Mouse (Mus musculus): Measurements from ENCODE around the gene Plekho1. TPM values are rescaled to one million over a fixed set of nuclear protein-coding genes. Genes with fewer than 3 reads are reported as not detected.
A peak's percentile ranks its signal among the peaks of the same experiment; 100 is the strongest.

Gene Plekho1
- polyA plus RNA-seq, 1 experiment from 2014 or later = 32.8 TPM

GRCm38 (mm10) chr3:95942749-95943148, 53.1 kb downstream of the Plekho1 start:
- no peaks in the 10 kb centered on the region for H3K9me3 ChIP-seq (ENCODE audit: low read length)
- H3K4me1 ChIP-seq (ENCODE audit: insufficient read depth, low read length) = no peaks in the 10 kb centered on the region; the same call in 1 of the 2 replicates
- H3K4me2 ChIP-seq (replicated peaks; ENCODE audit: low read depth, low read length) = no peak overlapping the region
- peak overlapping the region; percentile 2; the same call in 1 of the 2 replicates for H3K27ac ChIP-seq (ENCODE audit: low read length)
- peak; percentile 91 for ATAC-seq (ENCODE audit: low FRiP score, low TSS enrichment)
- peaks cover 65% of the 10 kb centered on the region for H3K36me3 ChIP-seq (ENCODE audit: insufficient read depth, low read length)
- WGBS = 78% methylated on average over 6 of the region's 6 CpGs
- H3K4me3 ChIP-seq (ENCODE audit: low read length) = no peak overlapping the region
- H3K27me3 ChIP-seq (ENCODE audit: insufficient read depth, low read length) = no peaks in the 10 kb centered on the region
- H3K9ac ChIP-seq (replicated peaks; ENCODE audit: low read length) = no peak overlapping the region

DNA sequence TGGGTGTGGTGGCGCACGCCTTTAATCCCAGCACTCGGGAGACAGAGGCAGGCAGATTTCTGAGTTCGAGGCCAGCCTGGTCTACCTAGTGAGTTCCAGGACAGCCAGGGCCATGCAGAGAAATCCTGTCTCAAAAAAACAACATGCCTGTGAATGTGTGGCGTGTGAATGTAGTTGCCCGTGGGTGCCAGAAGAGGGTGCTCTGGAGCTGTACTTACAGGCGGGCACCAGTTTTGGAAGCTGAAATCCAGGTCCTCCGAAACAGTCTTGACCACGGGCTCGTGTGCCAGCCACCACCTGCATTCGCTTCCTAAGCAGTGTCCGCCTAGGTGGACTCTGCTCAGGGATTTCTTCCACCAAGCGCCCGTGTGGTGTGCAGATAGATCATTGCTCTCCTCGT, 57.0 kb downstream of the Plekho1 start:
- no peaks in the 10 kb centered on the region; the same call in 1 of the 2 replicates for H3K4me1 ChIP-seq (ENCODE audit: insufficient read depth, low read length)
- H3K4me3 ChIP-seq (ENCODE audit: low read length) = no peak overlapping the region
- WGBS = 96% methylated on average over 15 of the region's 15 CpGs
- no peak overlapping the region for H3K27ac ChIP-seq (ENCODE audit: low read length)
- H3K9ac ChIP-seq (replicated peaks; ENCODE audit: low read length) = no peak overlapping the region
- no peak for ATAC-seq (ENCODE audit: low FRiP score, low TSS enrichment)
- no peak overlapping the region for H3K4me2 ChIP-seq (replicated peaks; ENCODE audit: low read depth, low read length)
- H3K27me3 ChIP-seq (ENCODE audit: insufficient read depth, low read length) = no peaks in the 10 kb centered on the region
- H3K9me3 ChIP-seq (ENCODE audit: low read length) = no peaks in the 10 kb centered on the region
- peaks cover 76% of the 10 kb centered on the region for H3K36me3 ChIP-seq (ENCODE audit: insufficient read depth, low read length)

Other genes starting within 250 kb of the Plekho1 start
- gene Tars2, start 235.8 kb downstream of the Plekho1 start, polyA plus RNA-seq (2015; fragmentation: Nextera tagmentation; extraction: Ambion mirVana) = 53.2 and 55.9 TPM in 2 replicates
- 19.9 and 22.7 TPM in 2 replicates for gene Rprd2, start 177.1 kb downstream of the Plekho1 start, polyA plus RNA-seq (2015; fragmentation: Nextera tagmentation; extraction: Ambion mirVana)
- 56.3 and 57.0 TPM in 2 replicates for gene Prpf3, start 140.1 kb downstream of the Plekho1 start, polyA plus RNA-seq (2015; fragmentation: Nextera tagmentation; extraction: Ambion mirVana)
- gene Mrps21, start 124.5 kb downstream of the Plekho1 start, polyA plus RNA-seq (2015; fragmentation: Nextera tagmentation; extraction: Ambion mirVana) = 355 and 371 TPM in 2 replicates
- 5.8 and 6.0 TPM in 2 replicates for gene Ciart, start 113.8 kb downstream of the Plekho1 start, polyA plus RNA-seq (2015; fragmentation: Nextera tagmentation; extraction: Ambion mirVana)
- 38.8 and 45.7 TPM in 2 replicates for gene BC028528, start 104.0 kb downstream of the Plekho1 start, polyA plus RNA-seq (2015; fragmentation: Nextera tagmentation; extraction: Ambion mirVana)
- 41.3 and 44.1 TPM in 2 replicates for gene Aph1a, start 102.0 kb downstream of the Plekho1 start, polyA plus RNA-seq (2015; fragmentation: Nextera tagmentation; extraction: Ambion mirVana)
- gene Car14, start 91.3 kb downstream of the Plekho1 start, polyA plus RNA-seq (2015; fragmentation: Nextera tagmentation; extraction: Ambion mirVana) = 21.0 and 22.5 TPM in 2 replicates
- 206 and 252 TPM in 2 replicates for gene Anp32e, start 66.8 kb downstream of the Plekho1 start, polyA plus RNA-seq (2015; fragmentation: Nextera tagmentation; extraction: Ambion mirVana)
- 34.9 and 37.0 TPM in 2 replicates for gene Vps45, start 62.5 kb upstream of the Plekho1 start, polyA plus RNA-seq (2015; fragmentation: Nextera tagmentation; extraction: Ambion mirVana)
- 14.9 and 18.1 TPM in 2 replicates for gene Otud7b, start 108.5 kb upstream of the Plekho1 start, polyA plus RNA-seq (2015; fragmentation: Nextera tagmentation; extraction: Ambion mirVana)
- 26.3 and 30.8 TPM in 2 replicates for gene Mtmr11, start 166.0 kb upstream of the Plekho1 start, polyA plus RNA-seq (2015; fragmentation: Nextera tagmentation; extraction: Ambion mirVana)
- 186 and 199 TPM in 2 replicates for gene Sf3b4, start 176.3 kb upstream of the Plekho1 start, polyA plus RNA-seq (2015; fragmentation: Nextera tagmentation; extraction: Ambion mirVana)
- 5.1 TPM in 2 replicates for gene Sv2a, start 185.2 kb upstream of the Plekho1 start, polyA plus RNA-seq (2015; fragmentation: Nextera tagmentation; extraction: Ambion mirVana)
- gene Bola1, start 223.7 kb upstream of the Plekho1 start, polyA plus RNA-seq (2015; fragmentation: Nextera tagmentation; extraction: Ambion mirVana) = 50.1 and 51.3 TPM in 2 replicates
- 0.87 TPM in 1 of 2 replicates, not detected in the other for gene Hist2h2ab, start 223.9 kb upstream of the Plekho1 start, polyA plus RNA-seq (2015; fragmentation: Nextera tagmentation; extraction: Ambion mirVana)
- 7.0 and 7.5 TPM in 2 replicates for gene Hist2h2ac, start 224.9 kb upstream of the Plekho1 start, polyA plus RNA-seq (2015; fragmentation: Nextera tagmentation; extraction: Ambion mirVana)
- 11.1 and 16.9 TPM in 2 replicates for gene Hist2h2be, start 225.1 kb upstream of the Plekho1 start, polyA plus RNA-seq (2015; fragmentation: Nextera tagmentation; extraction: Ambion mirVana)
- gene Hist2h3c2, start 243.1 kb upstream of the Plekho1 start, polyA plus RNA-seq (2015; fragmentation: Nextera tagmentation; extraction: Ambion mirVana) = 3.1 and 3.7 TPM in 2 replicates
- 46.3 and 49.3 TPM in 2 replicates for gene Hist2h2aa2, start 244.3 kb upstream of the Plekho1 start, polyA plus RNA-seq (2015; fragmentation: Nextera tagmentation; extraction: Ambion mirVana)
- 12.9 and 14.2 TPM in 2 replicates for gene Hist2h2aa1, start 249.5 kb upstream of the Plekho1 start, polyA plus RNA-seq (2015; fragmentation: Nextera tagmentation; extraction: Ambion mirVana)

Data from kidney, embryonic 16.5 days (tissue).